Mouse (Mus musculus): ENCODE measurements around the gene Abhd17c.

Abhd17c gene

DNA sequence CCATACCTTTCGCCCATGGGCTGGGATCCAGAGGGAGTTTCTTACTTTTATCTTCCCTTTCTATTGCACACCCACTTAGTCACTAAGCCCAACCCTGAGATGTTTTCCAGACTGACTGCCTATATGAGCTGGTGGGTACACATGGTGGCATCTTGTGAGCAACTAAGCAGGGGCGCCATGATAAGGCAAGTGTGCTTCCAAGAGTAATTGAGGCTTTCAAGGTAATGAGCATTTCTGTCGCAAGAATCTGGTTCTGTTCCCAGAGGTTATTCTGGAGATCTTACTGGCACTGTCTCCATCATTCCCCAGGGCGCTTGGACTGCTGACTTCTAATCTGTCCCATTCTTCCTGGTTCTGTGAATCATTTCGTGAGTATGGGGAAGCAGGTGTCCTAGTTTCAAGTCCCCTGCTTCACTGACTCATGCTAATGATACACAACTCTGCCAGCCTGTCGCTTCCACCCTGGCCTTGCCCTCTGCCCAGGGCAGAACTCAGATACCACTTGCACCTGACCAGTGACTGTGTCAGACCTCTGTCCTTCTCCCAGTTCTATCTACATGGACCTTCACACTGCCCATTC lies 34.1 kb downstream of the Abhd17c start:
- DNase-seq (ENCODE audit: low spot score) = no peak

DNA sequence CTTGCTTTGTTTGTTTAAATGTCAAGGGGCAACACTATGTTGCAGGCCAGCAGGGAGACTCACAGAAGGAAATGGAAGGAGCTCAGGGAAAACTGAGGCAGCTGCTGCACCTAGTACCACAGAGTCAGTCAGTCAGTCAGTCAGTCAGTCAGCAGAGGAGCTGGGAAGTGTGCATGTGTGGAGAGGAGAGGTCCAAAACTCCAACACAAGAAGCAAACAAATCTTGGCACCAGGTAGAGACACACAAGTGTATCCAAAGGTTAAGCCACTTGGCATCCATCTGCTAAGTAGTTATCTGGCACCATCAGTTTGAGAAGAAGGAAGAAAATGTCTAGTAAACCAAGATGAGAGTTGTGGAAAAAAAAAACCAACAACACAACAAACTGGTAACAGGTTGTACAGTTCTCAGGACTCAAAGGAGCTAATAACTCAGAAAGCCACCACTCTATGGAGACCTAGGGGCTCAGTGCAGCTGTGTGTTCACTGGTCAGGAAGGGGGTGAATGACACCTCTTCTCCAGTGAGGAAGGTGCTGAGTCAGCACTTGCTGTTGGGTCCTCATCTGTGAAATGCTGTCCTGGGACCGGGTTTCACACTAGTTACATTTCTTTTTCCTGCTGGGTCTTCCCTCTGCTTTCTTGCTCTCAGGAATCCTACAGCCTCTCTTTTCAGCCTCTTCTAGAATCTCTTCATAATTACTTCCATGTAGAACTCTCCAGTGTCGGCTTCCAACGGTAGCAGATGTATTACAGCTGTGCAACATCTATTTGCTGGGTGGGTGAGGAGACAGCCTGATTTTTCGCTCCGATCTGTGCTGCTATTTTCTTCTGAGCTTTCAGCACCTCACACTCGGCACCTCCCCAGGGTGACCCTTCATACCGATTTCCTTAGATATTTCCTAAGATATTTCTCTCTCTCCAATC lies 34.8 kb downstream of the Abhd17c start:
- no peak for DNase-seq (ENCODE audit: low spot score)

DNA sequence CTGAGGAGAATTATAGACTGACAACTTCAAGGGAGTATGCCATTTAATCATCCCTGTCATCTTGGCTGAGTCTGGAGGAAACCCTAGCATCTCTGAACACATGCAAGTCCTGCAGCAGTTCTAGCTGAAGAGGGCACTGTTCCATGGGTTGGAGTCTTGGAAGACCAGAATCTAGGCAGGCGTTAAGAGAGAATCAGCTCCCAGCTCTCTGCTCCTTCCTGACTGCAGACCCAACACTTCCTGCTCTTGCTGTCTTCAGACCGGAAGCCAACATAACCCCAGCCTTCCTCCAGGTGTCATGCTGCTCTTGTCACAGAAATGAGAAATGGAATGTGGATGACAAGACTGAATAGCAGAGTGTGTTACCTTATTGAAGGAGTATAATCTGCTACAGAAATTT lies 36.3 kb downstream of the Abhd17c start:
- no peak for DNase-seq (ENCODE audit: low spot score)

DNA sequence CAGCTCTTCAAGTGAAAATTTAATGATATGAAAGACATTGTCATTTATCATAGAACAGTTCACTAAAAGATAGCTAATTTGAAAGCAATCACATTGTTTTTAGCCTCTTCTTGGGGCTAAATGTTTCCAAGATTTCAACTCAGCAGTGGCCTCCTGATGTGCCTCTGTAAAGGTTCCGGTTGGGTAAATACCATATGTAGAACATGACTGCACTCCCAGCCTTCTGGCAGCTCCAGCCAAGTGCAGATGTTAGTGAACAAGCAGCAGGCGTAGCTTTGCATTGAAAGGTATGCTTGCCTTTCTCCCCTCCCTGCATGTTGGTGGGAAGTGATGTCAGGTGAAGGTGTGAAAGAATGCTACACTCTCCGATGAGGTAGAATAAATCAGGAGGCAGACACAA lies 36.9 kb downstream of the Abhd17c start:
- DNase-seq (ENCODE audit: low spot score) = no peak

DNA sequence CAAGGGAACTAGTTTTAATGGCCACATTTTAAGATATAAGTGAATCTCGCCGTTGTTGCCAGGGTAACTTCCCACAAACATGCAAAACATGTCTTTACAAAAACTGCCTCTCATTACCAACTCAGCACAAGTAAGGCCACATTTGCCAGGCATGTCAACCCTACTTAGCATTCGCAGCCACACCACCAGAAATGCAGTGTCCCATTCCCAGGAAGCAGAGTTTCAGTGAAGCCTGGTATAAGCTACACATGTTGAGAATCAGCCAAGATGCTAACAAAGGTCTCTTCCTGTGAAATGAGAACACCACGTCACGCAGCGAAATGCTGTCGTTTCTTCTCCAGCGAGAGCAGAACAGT lies 38.7 kb downstream of the Abhd17c start:
- DNase-seq (ENCODE audit: low spot score) = no peak

DNA sequence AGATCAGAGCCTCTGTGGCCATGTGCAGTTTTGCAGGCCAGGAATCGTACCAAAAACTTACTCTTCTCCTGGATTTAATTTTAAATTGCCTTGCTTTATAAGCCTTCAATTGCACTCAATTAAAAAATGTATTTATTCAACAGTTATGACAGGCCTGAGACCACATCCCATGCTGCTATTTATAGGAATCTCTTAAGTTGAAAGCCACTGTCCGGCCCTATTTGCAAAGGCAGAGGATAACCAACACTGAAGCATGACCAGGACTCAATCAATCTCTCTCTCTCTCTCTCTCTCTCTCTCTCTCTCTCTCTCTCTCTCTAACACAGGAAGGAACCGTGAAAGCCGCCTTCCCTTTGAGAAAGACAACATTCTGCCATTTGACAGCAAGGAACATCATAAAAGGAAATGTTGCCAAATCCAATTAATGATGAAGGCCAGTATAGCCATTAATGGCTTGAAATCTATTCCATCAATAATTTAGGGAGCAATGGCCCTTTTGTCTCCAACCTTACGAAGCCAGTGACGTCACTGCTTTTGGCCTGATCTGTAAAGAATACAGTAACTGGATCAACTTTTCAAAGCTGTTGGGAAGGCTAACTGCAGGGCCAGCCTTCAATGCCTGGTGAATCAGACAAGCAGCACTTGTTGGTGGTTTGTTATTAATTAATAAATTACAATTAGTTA lies 39.2 kb downstream of the Abhd17c start:
- DNase-seq (ENCODE audit: low spot score) = no peak

DNA sequence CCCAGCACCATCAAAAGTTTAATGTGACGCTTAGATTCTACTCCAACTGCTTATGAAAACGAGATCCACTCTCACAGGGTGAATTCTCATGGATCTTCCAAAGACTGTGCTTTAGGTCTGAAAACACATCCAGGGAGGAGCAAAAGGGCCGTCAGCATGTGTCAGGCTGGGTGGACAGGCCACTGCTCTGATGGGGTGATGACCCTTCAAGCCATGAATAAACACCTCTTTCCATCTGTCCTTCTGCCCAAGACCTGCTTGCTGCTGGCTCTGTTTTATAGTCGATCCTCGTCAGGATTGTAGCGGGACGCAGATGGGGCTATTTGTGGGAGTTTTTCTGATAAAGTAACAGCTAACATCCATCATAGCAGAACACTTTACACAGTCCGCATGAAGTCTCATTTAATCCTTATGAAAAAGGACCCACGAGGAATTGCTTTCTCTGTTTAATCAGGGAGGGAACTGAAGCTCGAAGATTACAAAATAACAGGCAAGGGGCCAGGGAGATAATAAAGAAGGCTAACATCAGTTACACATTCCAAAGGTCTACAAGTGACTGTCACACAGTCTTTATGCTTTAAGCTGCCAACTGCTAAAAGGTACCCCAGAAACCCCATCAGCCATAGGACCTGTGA lies 39.9 kb downstream of the Abhd17c start:
- no peak for DNase-seq (ENCODE audit: low spot score)

DNA sequence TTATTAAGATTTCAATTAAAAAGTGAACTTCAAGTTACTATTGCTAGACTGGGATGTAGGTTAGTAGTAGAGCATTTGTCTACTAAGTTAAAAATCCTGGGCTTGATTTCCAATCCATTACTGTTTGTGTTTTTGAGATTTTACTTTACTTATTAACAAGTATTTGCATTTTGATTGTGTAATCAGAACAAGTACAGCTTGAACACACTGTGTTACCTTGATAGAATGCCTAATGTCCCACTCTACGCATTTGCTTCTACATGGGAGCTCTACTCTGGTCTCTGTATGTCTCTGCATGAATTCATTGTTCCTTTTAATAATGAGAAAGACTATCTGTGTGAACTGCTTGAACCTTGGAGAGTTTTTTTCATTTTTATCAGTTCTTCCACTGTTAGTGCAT lies 44.8 kb downstream of the Abhd17c start:
- no peak for DNase-seq (ENCODE audit: low spot score)

DNA sequence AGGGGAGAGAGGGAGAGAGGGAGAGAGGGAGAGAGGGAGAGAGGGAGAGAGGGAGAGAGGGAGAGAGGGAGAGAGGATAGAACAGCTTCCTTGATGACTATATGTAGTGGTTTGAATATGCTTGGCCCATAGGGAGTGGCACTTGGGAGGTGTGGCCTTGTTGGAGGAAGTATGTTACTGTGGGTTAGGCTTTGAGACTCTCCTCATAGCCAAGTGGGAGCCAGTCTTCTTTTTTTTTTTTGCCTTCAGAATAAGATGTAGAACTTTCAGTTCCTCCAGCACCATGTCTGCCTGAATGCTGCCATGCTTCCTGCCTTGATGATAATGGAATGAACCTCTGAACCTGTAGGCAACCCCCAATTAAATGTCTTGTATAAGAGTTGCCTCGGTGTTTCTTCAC lies 49.1 kb downstream of the Abhd17c start:
- DNase-seq (ENCODE audit: low spot score) = no peak

DNA sequence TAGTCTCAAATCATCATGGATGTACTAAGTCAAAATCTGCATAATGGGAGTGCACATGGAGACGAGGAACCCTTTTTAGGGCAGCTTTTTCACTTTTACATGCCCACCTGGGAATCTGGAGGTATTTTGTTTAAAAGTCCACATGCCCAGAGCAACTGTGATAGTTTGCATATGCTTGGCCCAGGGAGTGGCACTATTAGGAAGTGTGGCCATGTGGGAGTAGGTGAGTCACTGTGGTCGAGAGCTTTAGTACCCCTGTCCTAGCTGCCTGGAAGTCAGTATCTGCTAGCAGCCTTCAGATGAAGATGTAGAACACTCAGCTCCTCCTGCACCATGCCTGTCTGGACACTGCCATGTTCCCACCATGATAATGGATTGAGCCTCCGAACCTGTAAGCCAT lies 51.0 kb downstream of the Abhd17c start:
- no peak for DNase-seq (ENCODE audit: low spot score)

DNA sequence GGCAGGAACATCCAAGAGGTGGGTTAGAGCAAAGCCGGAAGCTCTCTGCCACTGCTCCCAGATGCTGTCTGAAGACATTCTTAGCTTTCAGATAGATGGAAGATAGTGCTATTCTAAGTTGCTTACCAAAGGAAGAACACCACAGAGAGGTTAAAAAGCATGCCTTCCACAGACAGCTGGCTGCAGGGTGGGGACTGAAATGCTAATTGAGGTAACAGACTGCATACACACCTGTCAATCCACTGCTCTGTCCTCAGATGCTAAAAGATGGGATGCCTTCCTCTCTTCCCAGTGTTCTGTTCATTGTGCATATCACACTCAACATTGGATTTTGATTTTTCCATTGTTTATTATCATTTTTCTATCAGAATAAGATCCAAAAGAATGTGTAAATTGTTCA lies 53.6 kb downstream of the Abhd17c start:
- no peak for DNase-seq (ENCODE audit: low spot score)

DNA sequence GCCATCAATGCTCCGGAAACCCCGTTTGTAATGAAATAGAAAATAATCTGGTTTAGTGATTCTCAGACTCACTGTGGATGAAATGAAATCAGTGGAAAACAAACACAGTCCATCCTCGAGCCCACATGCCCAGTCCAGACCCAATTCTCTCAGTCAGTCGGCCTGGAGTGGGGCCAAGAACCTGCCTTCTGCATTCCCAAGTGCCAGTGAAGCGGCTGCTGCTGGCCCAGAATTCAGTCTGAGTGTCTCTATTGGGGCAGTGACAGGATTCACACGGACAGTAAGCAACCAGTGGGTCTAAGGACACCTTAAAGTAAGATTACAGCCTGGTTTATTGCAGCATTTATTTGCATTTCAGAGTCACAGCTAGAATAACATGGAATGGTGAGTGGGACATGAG lies 55.2 kb downstream of the Abhd17c start:
- no peak for DNase-seq (ENCODE audit: low spot score)

DNA sequence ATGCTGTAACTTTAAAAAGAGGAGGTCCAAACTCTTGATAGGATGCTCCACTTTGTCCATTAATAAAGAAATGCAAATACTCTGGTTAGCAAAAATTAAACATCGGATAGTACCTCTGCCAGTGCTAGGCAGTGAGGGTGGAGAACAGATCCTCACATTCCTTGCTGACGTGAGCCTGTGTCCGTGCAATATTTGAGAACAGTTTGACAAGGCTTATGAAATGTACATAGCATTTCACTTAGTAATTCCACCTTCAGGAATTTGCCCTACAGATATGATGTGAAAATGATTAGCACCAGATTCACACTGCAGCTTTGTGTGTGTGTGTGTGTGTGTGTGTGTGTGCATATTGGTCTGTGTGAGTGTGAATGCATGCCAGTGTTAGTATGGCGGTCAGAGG lies 60.9 kb downstream of the Abhd17c start:
- DNase-seq (ENCODE audit: low spot score) = no peak

DNA sequence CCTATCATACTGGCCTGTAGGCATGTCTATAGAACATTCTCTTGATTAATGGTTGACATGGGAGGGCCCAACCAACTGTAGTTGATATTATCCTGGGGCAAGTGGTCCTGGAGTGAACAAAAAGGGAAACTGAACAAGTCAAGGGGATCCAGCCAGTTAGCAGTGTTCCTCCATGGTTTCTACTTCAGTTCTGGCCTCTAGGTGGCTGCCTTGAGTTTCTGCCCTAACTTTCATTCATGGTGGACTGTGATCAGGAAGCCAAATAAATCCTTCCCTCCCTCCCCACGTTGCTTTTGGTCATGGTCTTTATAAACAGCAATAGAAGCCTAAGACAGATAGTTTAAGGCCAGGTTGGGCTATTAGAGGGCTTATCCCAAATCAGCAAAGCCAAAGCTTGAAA lies 61.9 kb downstream of the Abhd17c start:
- peak; percentile 37 for DNase-seq (ENCODE audit: low spot score)

DNA sequence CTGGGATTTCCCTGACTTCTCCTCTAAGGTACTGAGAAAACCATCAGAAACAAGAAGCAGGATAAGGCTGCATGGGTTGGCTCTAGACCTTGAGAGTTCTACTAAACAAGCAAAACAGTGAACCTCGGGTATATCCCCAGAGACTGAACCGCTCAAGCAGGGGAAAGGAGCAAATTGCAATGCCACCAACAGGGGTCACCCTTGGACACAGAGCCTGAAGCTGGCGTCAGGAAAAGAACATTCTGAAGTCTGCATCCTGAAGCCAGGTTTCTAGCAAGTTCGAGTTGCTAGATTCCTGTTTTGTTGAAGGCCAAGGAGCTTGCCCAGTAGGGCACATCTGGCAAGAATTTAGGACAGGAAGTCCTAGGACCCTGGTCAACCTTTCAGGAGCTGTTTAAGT lies 62.7 kb downstream of the Abhd17c start:
- DNase-seq (ENCODE audit: low spot score) = peak; percentile 75

DNA sequence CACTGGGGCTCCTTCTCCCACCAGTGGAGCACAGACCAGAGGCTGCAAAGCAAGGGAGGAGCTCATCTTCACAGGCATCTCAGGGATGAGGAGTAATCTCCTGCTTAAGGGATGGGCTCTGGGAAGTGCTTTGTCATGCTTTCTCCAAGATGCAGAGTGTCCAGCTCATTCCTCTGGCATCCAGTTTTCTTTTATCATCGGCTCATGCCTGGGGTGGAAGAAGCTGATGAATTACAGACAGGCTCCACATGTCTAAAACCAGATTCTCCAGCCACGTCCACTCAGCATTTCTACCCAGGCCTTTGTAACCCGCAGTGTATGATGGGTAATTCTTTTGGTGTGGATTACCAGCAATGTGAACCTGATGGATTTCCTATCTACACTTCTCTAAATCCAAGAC lies 63.5 kb downstream of the Abhd17c start:
- DNase-seq (ENCODE audit: low spot score) = no peak

DNA sequence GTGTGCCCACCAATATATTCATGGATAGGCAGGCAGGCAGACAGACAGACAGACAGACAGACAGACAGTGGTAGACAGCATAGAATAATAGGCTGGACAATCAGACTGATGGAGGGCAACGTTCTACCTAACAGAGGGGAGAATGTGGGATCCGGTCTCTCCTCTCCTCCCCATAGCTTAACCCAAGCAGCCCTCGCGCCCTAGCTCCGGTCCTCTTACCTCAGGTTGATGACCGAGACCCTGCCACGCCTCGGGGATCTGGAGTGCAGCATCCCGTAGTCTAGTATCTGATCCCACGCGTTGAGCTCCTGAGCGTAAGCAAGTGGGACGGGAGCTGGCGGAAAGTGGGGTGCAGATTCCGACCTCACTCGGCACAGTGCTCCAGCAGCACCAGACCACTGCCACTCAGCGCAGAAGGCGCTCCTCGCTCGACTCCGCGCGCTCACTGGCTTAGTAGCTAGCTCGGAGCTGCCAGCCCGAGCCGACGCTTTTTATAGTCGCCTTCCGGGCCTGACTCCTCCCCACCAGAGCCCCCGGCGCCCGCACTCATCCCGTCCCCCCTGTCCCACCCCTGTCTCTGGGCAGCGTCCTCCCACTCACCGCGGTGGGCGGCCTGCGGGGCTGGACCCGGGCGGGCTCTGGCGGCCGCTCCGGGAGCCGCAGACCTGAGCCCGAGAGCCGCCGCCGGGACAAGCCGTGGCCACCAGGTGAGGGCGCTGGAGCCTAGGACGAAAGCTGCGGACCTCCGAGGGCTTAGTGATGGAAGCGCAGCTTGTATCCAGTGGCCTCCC lies 65.5 kb downstream of the Abhd17c start, which contains the start of gene Cemip:
TSS of gene Cemip (minus strand) at position 464 of the 791 bp plus-strand sequence.
- DNase-seq (ENCODE audit: low spot score) = peak; percentile 22

DNA sequence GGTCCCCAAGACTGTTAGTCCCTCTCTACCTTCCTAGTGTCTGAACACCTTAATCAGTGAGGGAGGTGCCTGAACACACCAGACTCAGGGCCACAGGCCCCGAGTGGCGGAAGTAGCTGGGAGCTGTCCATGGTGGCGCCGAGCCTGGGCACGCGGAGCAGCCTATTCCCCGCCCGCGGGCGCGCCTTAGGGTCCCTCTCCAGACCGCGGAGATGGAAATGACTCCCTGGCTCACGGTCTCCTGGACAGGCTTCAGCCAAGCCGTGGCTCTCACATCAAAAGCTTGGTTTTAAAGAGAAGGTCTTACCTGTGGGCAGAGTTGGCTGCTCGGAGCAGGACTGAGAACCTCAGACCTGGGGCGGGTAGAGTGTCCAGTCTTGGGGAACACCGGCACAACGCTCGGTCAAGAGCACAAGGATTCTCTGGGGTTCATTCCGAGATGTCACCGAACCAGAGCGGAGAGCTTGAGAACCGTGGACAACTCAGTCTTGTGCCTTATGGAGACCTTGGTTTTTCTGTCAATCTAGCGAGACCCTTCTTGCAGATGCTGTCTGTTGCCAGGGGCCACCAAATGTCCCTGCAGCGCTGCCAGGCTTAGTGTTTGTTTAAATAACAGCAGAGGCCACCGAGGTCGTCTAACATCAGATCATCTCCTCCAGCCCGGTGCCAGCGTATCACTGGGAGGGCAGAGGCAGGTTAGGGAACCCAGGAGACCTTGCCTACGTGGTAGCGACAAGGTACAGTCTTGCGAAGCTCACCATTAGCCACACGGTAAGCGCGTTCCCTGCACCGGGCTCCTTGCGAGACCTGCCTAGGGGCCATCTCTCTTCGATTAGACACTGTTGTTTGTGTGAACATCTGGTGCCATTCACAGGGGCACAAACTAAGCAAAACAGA lies 66.4 kb downstream of the Abhd17c start:
- DNase-seq (ENCODE audit: low spot score) = no peak

DNA sequence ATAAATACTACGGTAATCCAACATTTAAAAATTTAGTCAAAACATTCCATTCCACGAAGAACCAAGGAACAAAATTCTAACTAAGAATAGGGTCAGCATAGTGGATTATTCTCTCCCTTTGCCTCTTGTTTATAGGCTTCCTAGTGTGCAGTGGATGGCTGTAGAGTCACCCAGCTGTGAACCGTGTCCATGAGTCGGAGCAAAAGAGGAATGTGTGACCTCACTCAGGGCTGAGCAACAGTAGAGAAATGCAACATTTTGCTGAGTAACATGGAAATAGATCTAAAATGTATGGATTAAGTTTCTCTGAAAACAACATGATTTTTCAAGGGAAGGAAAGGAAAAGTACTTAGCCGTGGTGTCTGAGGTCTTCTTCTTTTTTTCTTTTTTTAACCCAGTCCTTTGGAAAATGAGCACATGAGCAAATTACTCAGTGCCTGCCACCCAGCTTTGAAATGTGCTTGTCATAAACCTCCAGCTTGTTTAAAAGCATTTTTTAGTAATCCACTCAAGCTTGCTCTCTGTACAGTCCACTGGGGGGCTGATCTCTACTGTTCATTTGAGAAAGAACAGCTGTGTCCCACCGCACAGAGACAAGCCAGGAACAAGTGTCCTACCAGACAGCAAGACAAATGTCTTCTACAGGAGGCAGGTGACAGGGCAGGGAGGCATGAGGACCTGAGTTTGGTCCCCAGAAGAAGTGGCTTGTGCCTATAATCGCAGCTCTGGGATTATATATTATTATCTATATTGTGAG lies 74.3 kb downstream of the Abhd17c start:
- DNase-seq (ENCODE audit: low spot score) = peak; percentile 13

DNA sequence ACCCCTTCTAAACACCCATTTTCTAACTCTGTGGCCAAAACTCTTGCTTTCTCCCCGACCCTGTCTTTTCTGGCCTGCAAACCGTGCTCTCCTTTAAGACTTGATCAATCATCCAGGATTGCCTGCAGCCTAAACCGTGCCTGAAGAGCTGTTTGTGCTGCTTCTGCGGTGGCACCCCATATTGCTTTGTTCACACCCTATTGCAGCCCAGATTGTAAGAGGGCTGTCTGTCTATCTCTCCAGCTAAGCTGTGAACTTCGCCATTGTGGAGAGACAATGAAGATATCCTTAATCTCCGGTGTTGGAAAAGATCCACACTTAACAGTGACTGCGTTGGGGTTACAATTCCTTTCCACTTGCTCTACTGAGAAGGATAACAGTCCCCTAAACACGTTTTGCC lies 77.4 kb downstream of the Abhd17c start:
- DNase-seq (ENCODE audit: low spot score) = no peak
